Mouse (Mus musculus) CH12.LX (cell line): ENCODE results near the gene Pop4. TPM values are rescaled to one million over a fixed set of nuclear protein-coding genes. Genes with fewer than 3 reads are reported as not detected.

Experiments
- DNase-seq: peaks from one replicate; pipeline ENCODE4 v3.0.0-alpha.2; 2013; ENCODE audit errors: extremely low read depth
- H3K27ac ChIP-seq: 2 replicates; pipeline ENCODE4 v1.5.1; 2012; ENCODE audit warnings: low read depth, mild to moderate bottlenecking, control low read depth, moderate library complexity; ENCODE audit not compliant: insufficient read depth
- H3K27me3 ChIP-seq: replicated peaks from 2 replicates; pipeline ENCODE3; 2012; ENCODE audit warnings: inconsistent platforms
- H3K36me3 ChIP-seq, 2 experiments: replicated peaks in 1 of 2; 2 replicates each; pipeline versions ENCODE3 to v1.6.1; 2012; ENCODE audit warnings: inconsistent platforms in 1 of 2, low read length in 1 of 2, mild to moderate bottlenecking in 1 of 2, mixed read lengths in 1 of 2, moderate library complexity in 1 of 2; ENCODE audit not compliant: control insufficient read depth in 1 of 2, insufficient read depth in 1 of 2
- H3K4me1 ChIP-seq, 2 experiments: 2 replicates each; pipeline ENCODE4 v1.6.1; 2012; ENCODE audit warnings: inconsistent platforms in 1 of 2, moderate library complexity in 1 of 2; ENCODE audit not compliant: insufficient read depth in 2 of 2, control insufficient read depth in 1 of 2
- H3K4me2 ChIP-seq: 2 replicates; pipeline ENCODE4 v1.6.1; 2012; ENCODE audit warnings: low read depth, mild to moderate bottlenecking, control low read depth; ENCODE audit not compliant: poor library complexity, insufficient read depth, severe bottlenecking
- H3K4me3 ChIP-seq, 3 experiments: fragments of 150-350 bp in 1 of 3; sonication (generic) in 1 of 3; replicated peaks in 1 of 3; 2 replicates each; pipeline versions ENCODE3 to v1.5.1; 2011 to 2012; ENCODE audit warnings: low read depth in 2 of 3, low read length in 2 of 3, mild to moderate bottlenecking in 2 of 3, moderate library complexity in 2 of 3, control low read depth in 1 of 3, improper control_type of control experiment in 1 of 3, inconsistent platforms in 1 of 3, mixed read lengths in 1 of 3; ENCODE audit not compliant: poor library complexity in 1 of 3
- H3K79me2 ChIP-seq: replicated peaks from 2 replicates; pipeline ENCODE4 v1.6.1; 2012; ENCODE audit warnings: mild to moderate bottlenecking, moderate library complexity; ENCODE audit not compliant: control insufficient read depth, poor library complexity, insufficient read depth, severe bottlenecking; ENCODE audit errors: extremely low read depth
- H3K9ac ChIP-seq: 2 replicates; pipeline ENCODE4 v1.6.1; 2012; ENCODE audit warnings: low read depth, mild to moderate bottlenecking, control low read depth, moderate library complexity; ENCODE audit not compliant: insufficient read depth
- H3K9me3 ChIP-seq: replicated peaks from 2 replicates; pipeline ENCODE3; 2012; ENCODE audit warnings: low read length, inconsistent platforms, mixed read lengths
- CHD1 ChIP-seq: IDR thresholded peaks from 2 replicates; pipeline ENCODE4 v1.6.1; 2012; ENCODE audit warnings: low read depth, low read length, improper control_type of control experiment, inconsistent platforms
- CTCF ChIP-seq, 2 experiments: IDR thresholded peaks in 1 of 2; conservative IDR thresholded peaks in 1 of 2; 2 replicates each; pipeline ENCODE4 v1.5.1; 2011 to 2012; ENCODE audit warnings: low read depth in 2 of 2, low read length in 2 of 2, improper control_type of control experiment in 1 of 2, inconsistent platforms in 1 of 2, mild to moderate bottlenecking in 1 of 2, moderate library complexity in 1 of 2
- EP300 ChIP-seq: IDR thresholded peaks from 2 replicates; pipeline ENCODE4 v1.6.1; 2011; ENCODE audit warnings: low read length, improper control_type of control experiment
- GABPA ChIP-seq: IDR thresholded peaks from 2 replicates; pipeline ENCODE4 v1.6.1; 2012; ENCODE audit warnings: low read depth, low read length, improper control_type of control experiment, inconsistent platforms; ENCODE audit not compliant: insufficient replicate concordance
- JUN ChIP-seq: IDR thresholded peaks from 2 replicates; pipeline ENCODE4 v1.6.1; 2011; ENCODE audit warnings: low read depth, mild to moderate bottlenecking, low read length, improper control_type of control experiment, moderate library complexity; ENCODE audit not compliant: insufficient read depth
- MAFK ChIP-seq: IDR thresholded peaks from 2 replicates; pipeline ENCODE4 v1.6.1; 2011; ENCODE audit warnings: low read length, improper control_type of control experiment; ENCODE audit not compliant: insufficient replicate concordance
- NELFE ChIP-seq: IDR thresholded peaks from 2 replicates; pipeline ENCODE4 v1.6.1; 2011; ENCODE audit warnings: low read depth, low read length, improper control_type of control experiment
- SMC3 ChIP-seq: IDR thresholded peaks from 2 replicates; pipeline ENCODE4 v1.6.1; 2011; ENCODE audit warnings: low read depth, low read length, improper control_type of control experiment
- TCF12 ChIP-seq: IDR thresholded peaks from 2 replicates; pipeline ENCODE4 v1.6.1; 2014; ENCODE audit warnings: low read depth, mild to moderate bottlenecking, inconsistent platforms, low read length, improper control_type of control experiment
- USF1 ChIP-seq: IDR thresholded peaks from 2 replicates; pipeline ENCODE4 v1.6.1; 2014; ENCODE audit warnings: low read depth, mild to moderate bottlenecking, inconsistent platforms, low read length, improper control_type of control experiment
- ZC3H11A ChIP-seq: IDR thresholded peaks from 2 replicates; pipeline ENCODE4 v1.6.1; 2012; ENCODE audit warnings: low read depth, mild to moderate bottlenecking, inconsistent platforms, low read length, improper control_type of control experiment
- ZNF384 ChIP-seq: IDR thresholded peaks from 2 replicates; pipeline ENCODE4 v1.6.1; 2012; ENCODE audit warnings: low read depth, low read length, improper control_type of control experiment, inconsistent platforms
- dilution Hi-C: fragments of 300-500 bp; cut with MboI; formaldehyde crosslinking; loops from 2 replicates; pipeline ENCODE4 v1.14.3; 2020; ENCODE audit warnings: low sequenced_read_pairs; ENCODE audit not compliant: extremely low pct_unique_long_range_greater_than_20kb, extremely low pct_ligation_motif_present
- in situ Hi-C: fragments of 300-500 bp; cut with MboI; formaldehyde crosslinking; loops from 3 replicates; pipeline ENCODE4 v1.14.3; 2019; ENCODE audit warnings: low sequenced_read_pairs, low pct_ligation_motif_present, low pct_unique_long_range_greater_than_20kb, mixed read lengths
- polyA plus RNA-seq: library from polyadenylated mRNA; unstranded; fragments of >175 nt; gene quantifications from 2 replicates; pipeline ENCODE4 v1.2.1, GENCODE M21; 2012; ENCODE audit warnings: low read depth; ENCODE audit not compliant: insufficient read length
- total RNA-seq, 2 experiments: library from RNA; depleted of rRNA; stranded (reverse); fragments of 300-350 nt in 1 of 2; fragments of >200 nt in 1 of 2; gene quantifications; 2 replicates each; pipeline ENCODE4 v1.2.3; 2012 to 2014

Pop4 gene
- total and polyA plus RNA-seq, 3 experiments, result 33.5 to 64.0 (median 50.5) TPM

- Histone ChIP-seq H3K4me2 (no peak overlapping the region), H3K27me3 (peaks cover 6% of the 10 kb centered on the region), H3K4me1 (no peaks in the 10 kb centered on the region), H3K36me3 (no peaks in the 10 kb centered on the region), H3K9me3 (no peaks in the 10 kb centered on the region), H3K27ac (no peak overlapping the region), H3K9ac (no peak overlapping the region), H3K79me2 (no peaks in the 10 kb centered on the region), H3K4me3 (no peak overlapping the region)
- TF ChIP-seq JUN, result no peak
- no peak for TF ChIP-seq GABPA
- DNase-seq, result no peak
- dilution Hi-C loops (no loop called here), in situ Hi-C loops (no loop called here)
Measured at GRCm38 (mm10) chr7:38253441-38253840, 17.8 kb downstream of the Pop4 start.

- in situ Hi-C loops, result no loop called here
- TF ChIP-seq EP300 (no peak), CHD1 (no peak), SMC3 (no peak), JUN (no peak), USF1 (no peak), MAFK (no peak), ZC3H11A (no peak), ZNF384 (no peak), TCF12 (no peak), NELFE (no peak)
- no peak overlapping the region for H3K4me3 ChIP-seq
- peaks cover 9% of the 10 kb centered on the region for H3K27me3 ChIP-seq
- no peaks in the 10 kb centered on the region for H3K79me2 ChIP-seq
- no peak for DNase-seq
- no peaks in the 10 kb centered on the region for H3K4me1 ChIP-seq
- H3K36me3 ChIP-seq, result no peaks in the 10 kb centered on the region
- no peak overlapping the region for H3K4me2 ChIP-seq
- H3K27ac ChIP-seq, result no peak overlapping the region
- H3K9me3 ChIP-seq, result no peaks in the 10 kb centered on the region
- dilution Hi-C loops, result no loop called here
- H3K9ac ChIP-seq, result no peak overlapping the region
Measured at GRCm38 (mm10) chr7:38251494-38252216, 19.6 kb downstream of the Pop4 start.

- H3K9me3 ChIP-seq, result no peaks in the 10 kb centered on the region
- no peak overlapping the region for H3K4me2 ChIP-seq
- H3K79me2 ChIP-seq, result no peaks in the 10 kb centered on the region
- H3K27ac ChIP-seq, result no peak overlapping the region
- no peak overlapping the region for H3K4me3 ChIP-seq
- dilution Hi-C loops, result no loop called here
- no peak for DNase-seq
- H3K36me3 ChIP-seq, result no peaks in the 10 kb centered on the region
- no peaks in the 10 kb centered on the region for H3K4me1 ChIP-seq
- TF ChIP-seq CTCF (conservative IDR thresholded peaks at IDR 0.05 in 1 of 2, IDR thresholded peaks at IDR 0.05 in 1 of 2; ENCODE audit: low read depth in 2 of 2, low read length in 2 of 2), result no peak
- TF ChIP-seq, all 38 proteins: peak for 0
- in situ Hi-C loops, result no loop called here
- no peak overlapping the region for H3K9ac ChIP-seq
- peaks cover 45% of the 10 kb centered on the region for H3K27me3 ChIP-seq
Measured at GRCm38 (mm10) chr7:38242417-38242816, 28.8 kb downstream of the Pop4 start.
